Mouse (Mus musculus) T-helper 2 cell (primary cell): ENCODE results near the gene Tbpl1.

Source experiments
- in situ Hi-C: fragments of 300-600 bp; cut with MboI, MseI; formaldehyde crosslinking; loops from one replicate; pipeline ENCODE4 v1.15.1; 2025; ENCODE audit warnings: high pct_unique_total_duplicates

The Tbpl1 gene

DNA sequence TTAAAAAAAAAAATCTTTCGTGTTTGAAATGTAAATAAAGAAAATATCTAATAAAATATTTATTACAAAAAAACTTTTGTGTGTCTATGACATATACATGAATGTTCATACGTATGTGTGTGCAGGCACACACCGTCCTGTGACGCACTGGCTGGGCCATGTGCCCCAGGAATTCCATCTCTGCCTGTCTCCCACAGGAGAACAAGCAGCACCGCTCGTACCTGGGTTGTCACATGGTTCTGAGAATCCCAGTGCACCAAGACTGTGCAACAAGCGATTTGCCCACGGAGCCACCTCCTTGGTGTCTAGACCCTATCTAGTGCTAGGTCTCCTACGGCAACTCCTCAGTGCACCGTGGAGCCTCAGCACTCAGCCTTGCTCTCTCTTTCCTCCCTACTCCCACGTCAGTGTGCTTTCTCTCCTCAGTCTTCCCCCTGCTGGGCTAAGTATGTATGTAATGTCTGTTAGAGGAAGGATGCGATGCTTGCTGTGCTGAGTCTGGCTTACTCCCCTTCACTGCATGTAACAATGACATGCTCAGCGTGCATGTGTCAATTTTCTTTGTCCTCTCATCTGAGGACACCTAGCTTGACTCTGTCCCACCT lies 21.5 kb downstream of the Tbpl1 start:
- in situ Hi-C loops = no loop called here

- in situ Hi-C loops = no loop called here
Observed at GRCm38 (mm10) chr10:22708190-22708843, 23.4 kb downstream of the Tbpl1 start.

GRCm38 (mm10) chr10:22703844-22704243 lies 27.9 kb downstream of the Tbpl1 start:
- in situ Hi-C loops = no loop called here

DNA sequence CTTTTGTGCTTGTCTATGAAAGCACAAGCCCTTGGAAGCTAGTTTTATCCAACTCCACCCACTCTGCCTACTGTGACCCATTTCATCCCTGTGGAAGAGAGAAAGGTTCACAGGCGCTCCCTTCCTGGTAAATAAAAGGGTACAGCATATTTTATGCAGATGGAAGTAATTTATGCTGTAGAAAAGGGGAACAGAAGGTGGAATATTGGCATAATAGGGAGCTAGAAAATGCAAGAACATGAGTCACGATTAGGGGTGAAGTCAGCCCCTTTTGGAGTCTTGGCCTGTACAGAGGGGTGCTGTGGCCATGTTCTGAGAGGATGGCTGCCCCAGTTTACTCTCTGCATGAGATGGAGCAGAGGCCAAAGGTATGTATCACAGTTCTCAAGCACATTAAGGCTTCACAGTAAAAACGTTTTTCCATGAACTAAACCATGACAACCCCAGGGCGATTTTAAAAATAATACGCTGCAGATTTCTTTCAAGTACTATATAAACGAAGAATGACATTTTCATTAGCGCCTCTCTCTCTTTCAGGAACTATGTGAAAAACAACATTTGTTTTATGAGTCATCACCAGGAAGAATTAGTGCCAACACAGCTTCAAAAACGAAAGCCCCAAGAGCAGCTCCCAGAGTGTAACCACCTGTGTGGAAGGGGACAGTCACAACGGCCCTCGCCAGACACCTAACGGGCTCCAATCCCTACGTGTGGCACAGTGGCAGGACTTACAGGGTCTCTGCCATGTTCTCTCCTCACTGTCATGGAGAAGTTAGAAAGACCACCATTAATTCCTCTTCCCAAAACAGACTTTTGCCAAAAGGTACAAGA lies 30.0 kb downstream of the Tbpl1 start:
- in situ Hi-C loops = no loop called here

DNA sequence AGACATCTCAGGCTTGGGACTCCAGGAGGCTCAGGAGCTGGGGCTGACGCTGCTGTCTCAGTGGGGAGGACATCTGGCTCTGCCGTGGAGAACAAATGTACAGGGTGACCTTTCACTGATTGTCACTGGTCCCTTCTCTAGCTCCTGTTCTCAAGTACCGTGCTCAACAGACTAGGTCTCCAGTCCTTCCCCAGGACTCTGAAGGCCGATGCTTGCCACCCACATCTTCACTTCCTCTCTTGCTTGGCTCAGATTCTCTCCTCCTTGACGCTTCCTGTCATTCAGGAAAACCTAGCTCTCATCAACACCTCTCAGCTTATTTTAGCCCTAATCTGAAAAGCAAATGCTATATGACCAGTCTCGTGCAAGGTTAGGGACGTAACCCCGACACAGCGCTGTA lies 31.0 kb downstream of the Tbpl1 start:
- in situ Hi-C loops = no loop called here

DNA sequence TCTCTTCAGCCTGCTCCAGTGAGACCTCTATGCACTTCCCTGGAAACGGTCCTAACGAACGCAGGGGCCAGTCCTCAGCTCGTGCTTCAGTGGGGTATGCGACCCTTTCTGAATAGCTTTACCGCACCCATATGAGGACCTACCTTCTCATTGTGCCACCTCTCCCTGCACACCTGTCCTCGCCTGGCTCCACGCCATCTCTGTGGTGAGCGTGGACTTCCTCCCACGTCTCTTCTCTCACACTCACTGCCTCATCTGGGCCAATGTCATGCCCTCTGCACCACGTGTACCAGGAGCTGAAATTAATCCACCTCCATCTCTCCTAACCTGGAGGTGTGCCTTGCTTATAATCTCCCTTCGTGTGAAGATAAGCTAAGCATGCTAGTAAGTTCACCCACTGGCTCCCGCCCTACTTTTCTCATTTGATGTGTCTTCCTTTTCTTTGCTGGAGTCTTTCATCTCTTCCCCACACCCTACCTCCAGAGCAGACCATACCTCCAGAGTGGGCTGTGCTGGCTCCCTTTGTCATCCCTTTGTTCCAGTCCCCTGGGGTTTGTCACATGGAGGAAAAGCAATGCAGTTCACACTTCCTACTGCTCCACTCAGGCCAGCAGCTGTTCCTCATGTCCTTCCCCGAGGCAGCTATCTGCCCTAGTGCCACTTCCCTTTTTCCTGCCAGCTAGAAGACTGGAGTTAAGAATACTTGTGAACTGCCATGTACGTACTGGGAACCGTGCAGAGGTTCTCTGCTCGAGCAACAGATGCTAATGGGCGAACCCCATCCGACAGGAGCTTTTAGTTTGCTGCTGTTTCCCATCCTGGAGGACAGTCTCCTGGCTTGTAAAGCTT lies 32.0 kb downstream of the Tbpl1 start:
- in situ Hi-C loops = no loop called here

DNA sequence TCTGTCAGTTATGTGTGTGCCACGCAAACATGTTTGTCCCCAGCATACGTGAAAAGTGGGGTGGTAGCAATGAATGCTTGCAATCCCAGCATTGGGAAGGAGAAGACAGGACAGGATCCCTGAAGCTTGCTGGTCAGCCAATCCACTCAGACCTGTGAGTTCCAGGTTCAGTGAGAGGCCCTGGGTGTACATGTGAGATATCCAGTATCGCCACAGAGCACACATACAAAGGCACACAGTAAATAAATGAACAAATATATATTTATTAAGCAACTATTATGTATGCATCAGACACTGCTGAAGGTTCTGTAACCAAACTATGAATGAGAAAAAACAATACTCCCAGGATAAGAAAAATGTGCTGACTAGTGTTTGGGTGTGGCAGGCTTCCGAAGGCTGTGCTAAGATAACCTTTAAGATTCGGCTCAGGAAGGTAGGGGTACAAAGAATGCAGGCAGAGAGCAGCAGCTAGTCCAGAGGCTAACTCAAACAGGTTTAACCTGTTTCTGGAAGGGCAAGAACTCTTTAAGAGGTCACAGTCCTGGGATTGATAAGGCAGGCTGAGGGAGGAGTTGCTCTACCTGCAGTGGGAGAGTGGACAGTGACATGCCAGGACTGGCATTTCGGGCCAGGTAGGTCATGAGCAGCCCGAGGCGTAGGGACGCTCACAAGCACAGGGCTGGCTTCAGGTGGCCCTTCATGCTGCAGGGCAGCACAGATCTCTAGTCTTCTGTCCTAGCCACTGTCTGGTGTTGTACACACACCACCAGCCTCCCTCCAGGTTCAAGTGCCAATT lies 33.4 kb downstream of the Tbpl1 start:
- in situ Hi-C loops = no loop called here

- in situ Hi-C loops = no loop called here
Observed at GRCm38 (mm10) chr10:22696864-22697263, 34.9 kb downstream of the Tbpl1 start.

DNA sequence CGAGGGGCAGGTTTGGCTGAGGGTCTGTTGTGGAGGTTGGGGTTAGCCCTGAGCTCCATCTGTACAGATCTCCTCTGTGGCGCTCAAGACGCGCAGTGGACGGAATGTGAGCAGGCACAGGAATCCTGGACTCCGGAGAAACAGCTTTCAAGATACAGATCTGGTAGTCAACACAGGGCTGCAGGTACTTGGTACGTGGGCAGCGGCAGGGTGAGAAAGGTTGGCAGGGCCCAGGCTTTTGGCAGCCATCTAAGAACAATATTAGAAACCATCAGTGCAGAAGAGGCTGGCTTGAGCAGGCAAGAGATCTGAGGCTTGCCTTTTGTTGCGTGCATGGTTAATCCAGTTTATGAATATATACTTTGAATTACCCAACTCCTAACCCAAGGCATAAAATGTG lies 35.5 kb downstream of the Tbpl1 start:
- in situ Hi-C loops = no loop called here

GRCm38 (mm10) chr10:22675848-22676630 lies 55.7 kb downstream of the Tbpl1 start:
- in situ Hi-C loops = no loop called here

DNA sequence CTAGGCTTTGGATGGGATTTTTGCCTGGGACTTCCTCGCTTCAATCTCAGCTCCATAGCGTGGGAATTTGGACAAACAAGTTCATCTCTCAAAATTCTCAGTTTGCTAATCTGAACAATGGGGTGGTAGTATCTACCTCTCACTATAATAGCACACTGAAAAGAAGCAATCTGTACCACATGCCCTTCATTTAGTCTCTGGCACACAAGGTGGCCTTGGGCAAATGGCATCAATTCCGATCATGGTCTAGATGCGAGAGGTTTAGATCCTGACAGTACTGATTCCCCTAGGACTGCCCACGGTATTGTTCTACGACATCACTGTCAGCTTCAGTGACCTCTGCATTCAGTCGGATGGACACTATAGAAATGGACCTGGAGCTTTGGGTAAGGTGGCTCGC lies 57.6 kb downstream of the Tbpl1 start:
- in situ Hi-C loops = no loop called here

DNA sequence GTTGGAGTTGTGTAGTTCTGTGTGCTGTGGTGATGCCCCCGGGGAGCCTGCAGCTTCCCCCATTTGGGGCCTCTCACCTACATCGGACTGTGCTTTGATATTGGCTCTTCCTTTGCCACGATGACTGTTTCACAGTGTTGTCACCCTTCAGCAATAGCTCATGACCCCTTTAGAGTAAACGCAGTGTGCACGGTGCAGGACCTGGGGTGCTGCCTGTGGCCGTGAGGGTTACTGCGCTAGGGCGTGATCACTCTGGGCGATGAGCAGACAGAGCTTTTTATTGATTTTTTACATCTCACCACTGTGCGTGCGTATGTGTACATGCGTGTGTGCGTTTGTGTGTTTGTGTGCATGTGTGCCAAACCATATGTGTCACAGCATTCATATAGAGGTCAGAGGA lies 63.2 kb downstream of the Tbpl1 start:
- in situ Hi-C loops = no loop called here

DNA sequence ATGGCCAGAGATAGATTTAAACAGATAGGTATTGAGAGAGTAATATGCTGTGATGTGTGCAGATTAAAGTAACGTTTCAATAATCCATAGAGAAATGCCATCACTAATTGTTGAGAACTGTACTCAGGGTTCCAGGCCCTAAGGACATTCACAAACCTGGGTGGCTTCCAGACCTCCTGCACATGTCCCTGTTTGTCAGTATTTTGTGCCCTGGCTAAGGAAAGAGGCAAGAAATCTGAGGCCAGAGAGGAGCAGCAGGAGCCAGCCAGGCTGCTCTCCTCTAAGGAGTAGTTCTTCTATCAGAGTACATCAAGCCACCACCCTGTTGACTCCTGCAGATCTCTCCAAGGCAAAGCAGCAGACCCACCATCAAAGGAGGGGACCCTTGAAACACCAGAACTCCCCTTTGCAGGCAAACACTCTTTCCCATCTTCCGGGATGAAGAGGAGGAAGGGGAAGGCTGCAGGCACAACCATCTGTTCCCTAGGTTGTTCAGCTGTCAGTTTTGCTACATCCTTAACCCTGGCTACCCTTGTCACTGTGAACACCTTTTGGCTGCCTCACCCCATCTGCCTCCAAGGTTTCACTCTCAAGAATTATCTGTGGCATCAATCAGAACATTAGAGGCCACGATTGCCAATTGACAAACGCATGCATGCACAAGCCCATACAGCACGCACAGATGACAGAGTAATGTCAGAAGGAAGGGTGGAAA lies 71.3 kb downstream of the Tbpl1 start:
- in situ Hi-C loops = no loop called here

- in situ Hi-C loops = no loop called here
Observed at GRCm38 (mm10) chr10:22659386-22659725, 72.4 kb downstream of the Tbpl1 start.

DNA sequence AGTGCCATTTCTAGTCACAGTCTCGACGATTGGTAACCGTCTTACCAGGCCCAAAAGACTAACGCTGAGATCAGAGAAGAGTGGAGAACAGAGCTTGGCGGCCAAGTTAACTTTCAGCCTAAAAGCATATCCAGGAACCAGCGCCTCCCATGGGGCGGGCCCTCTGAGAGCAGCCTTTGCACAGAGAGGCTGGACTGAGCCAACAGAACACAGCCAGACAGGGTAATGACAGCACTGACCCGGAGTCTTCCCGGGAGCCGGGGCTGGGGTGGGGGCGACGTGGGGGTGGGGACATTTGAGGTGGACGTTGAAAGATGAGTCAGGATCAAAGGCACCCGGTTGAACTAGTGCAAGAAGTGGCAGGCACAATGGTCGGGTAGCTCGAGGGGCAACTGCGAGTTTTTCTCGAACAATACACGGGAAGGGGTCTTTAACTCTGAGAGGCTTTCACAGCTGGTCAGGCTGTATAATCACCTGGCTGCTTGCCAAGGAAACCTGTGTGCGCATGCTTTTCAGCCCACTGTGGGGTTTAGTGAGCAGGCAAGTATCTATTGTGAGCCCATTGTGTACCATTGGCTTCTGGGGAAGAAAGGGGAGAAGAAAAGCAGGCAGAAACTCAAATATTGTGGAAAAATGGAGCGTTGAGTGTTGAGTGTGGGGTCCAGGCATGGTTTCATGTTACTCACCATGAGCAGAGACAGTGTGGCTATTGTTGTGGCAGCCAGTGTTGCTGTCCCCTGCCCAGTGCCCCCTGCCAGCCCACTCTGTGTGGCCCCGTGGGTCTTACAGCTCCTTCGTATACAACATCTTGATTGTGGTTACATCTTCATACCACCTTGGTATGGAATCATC lies 73.0 kb downstream of the Tbpl1 start:
- in situ Hi-C loops = no loop called here
